Mouse (Mus musculus): ENCODE data around the gene Fcgr3. TPM values are rescaled to one million over a fixed set of nuclear protein-coding genes. Genes with fewer than 3 reads are reported as not detected.
"Not testable (repeated sequence)": the region's sequence is repeated elsewhere in the genome, so short reads cannot be mapped to it uniquely, and the experiment has no call there.

Fcgr3 gene
- polyA plus RNA-seq, 1 experiment: not detected

DNA sequence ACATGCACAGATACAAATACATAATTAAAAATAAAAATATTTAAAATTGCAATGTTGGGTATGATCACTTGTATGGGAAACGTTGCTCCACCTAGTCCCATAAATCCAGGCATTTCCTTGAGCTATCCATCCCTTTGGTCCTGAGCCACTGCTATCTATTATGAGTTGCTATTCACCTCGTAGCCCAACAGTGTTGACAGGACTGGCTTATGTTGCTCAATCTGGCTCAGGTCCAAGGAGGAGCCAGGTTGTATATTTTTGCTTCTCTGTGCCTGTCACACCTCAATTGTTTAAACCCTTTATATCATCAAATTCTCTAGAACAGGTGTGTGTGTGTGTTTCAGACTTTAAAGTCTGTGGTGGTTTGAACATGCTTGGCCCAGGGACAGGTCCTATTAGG, 26.0 kb upstream of the Fcgr3 start:
- H3K4me3 ChIP-seq (replicated peaks): no peak overlapping the region
- H3K27me3 ChIP-seq (ENCODE audit: control insufficient read depth): peaks cover 13% of the 10 kb centered on the region
- H3K9me3 ChIP-seq (ENCODE audit: control insufficient read depth, low read length): 0 out of 2 replicates have a peak, but pooled peaks cover 2% of the 10 kb centered on the region
- TF ChIP-seq GATA1 (IDR thresholded peaks at IDR 0.05; ENCODE audit: low read length): no peak
- no peak for TF ChIP-seq TAL1 (IDR thresholded peaks at IDR 0.05; ENCODE audit: low read length)
- peaks cover 17% of the 10 kb centered on the region for H3K4me1 ChIP-seq (ENCODE audit: control insufficient read depth)
- no peaks in the 10 kb centered on the region for H3K36me3 ChIP-seq (ENCODE audit: control insufficient read depth)

DNA sequence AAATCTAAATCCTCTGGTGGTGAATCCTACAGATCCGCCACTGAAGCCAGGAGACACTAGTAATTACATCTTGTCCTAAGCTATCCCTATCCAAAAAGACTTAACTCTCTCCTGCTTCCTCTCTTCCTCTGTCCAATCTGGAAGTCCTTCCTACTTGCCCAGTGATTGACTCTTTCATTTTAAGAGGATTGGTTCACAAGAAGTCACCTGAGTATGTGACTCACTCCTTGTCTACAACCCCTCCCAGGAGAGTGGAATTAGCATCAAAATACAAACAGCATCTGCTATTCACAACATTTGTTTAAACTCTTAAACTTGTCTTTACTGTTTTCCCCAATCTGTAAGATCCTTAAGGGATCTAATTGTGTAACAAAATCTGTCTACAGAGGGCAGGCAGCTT, 25.2 kb upstream of the Fcgr3 start:
- Histone ChIP-seq H3K9me3 (ENCODE audit: control insufficient read depth, low read length) (no peaks in the 10 kb centered on the region), H3K4me3 (replicated peaks) (no peak overlapping the region), H3K4me1 (ENCODE audit: control insufficient read depth) (peaks cover 17% of the 10 kb centered on the region), H3K27me3 (ENCODE audit: control insufficient read depth) (peaks cover 18% of the 10 kb centered on the region), H3K36me3 (ENCODE audit: control insufficient read depth) (no peaks in the 10 kb centered on the region)
- TF ChIP-seq TAL1 (IDR thresholded peaks at IDR 0.05; ENCODE audit: low read length) (no peak), GATA1 (IDR thresholded peaks at IDR 0.05; ENCODE audit: low read length) (no peak)

DNA sequence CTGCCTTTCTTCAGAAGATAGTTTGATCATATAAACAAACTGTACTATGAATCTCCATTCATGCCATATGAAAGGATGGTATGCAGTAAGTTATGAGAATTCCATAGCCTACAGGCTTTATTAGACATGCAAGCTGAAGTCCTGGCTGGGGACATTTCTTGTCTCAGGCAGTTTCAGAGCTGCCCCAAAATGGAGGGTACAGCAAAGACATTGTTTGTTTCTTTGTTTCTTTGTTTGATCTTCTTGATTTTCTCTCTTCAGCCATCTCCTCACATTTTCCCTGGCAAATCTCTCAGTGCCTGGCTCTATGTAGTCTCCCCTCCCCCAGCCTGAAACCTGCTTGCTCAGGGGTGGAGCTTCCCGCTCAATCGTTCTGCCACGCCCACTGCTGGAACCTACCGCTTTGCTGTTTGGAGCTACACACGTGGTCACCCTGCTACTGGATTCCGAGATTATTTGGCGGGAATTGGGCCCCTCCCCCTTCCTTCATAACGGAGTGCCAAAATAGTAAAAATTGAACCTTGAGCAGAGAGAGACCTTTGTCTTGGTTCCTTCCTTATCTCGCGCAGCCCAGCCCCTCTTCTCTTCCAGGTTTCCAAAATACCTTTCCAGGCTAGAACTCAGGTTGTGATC, 23.6 kb upstream of the Fcgr3 start:
- Histone ChIP-seq H3K4me3 (replicated peaks) (peak overlapping the region; percentile 26), H3K4me1 (ENCODE audit: control insufficient read depth) (peaks cover 17% of the 10 kb centered on the region), H3K27me3 (ENCODE audit: control insufficient read depth) (peaks cover 18% of the 10 kb centered on the region)
- H3K9me3 ChIP-seq (ENCODE audit: control insufficient read depth, low read length); H3K36me3 ChIP-seq (ENCODE audit: control insufficient read depth): not testable (repeated sequence)

DNA sequence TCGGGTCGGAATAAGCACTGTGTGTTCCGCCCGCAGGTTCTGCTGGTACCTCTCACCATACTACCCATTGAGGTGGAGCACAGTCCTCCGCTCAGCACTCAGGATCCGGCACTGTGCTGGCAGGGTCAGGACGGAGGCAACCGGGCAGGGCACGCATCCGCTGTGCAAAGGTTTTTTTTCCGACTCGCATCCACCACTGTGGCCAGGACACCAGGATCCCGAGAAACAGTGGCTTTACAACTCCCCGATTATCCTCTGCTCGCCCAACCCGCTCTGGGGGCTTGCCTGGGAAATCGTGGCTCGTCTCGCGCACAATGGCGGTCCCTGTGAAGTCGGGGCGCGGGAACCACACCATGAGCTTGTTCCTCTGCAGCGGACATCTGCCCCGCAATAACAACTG, 21.0 kb upstream of the Fcgr3 start:
- peak overlapping the region; percentile 40 for H3K4me3 ChIP-seq (replicated peaks)
- peaks cover 18% of the 10 kb centered on the region for H3K27me3 ChIP-seq (ENCODE audit: control insufficient read depth)
- no peaks in the 10 kb centered on the region for H3K36me3 ChIP-seq (ENCODE audit: control insufficient read depth)
- H3K9me3 ChIP-seq (ENCODE audit: control insufficient read depth, low read length): no peaks in the 10 kb centered on the region
- H3K4me1 ChIP-seq (ENCODE audit: control insufficient read depth): peaks cover 17% of the 10 kb centered on the region
- TF ChIP-seq TAL1 (IDR thresholded peaks at IDR 0.05; ENCODE audit: low read length) (no peak), GATA1 (IDR thresholded peaks at IDR 0.05; ENCODE audit: low read length) (no peak)

DNA sequence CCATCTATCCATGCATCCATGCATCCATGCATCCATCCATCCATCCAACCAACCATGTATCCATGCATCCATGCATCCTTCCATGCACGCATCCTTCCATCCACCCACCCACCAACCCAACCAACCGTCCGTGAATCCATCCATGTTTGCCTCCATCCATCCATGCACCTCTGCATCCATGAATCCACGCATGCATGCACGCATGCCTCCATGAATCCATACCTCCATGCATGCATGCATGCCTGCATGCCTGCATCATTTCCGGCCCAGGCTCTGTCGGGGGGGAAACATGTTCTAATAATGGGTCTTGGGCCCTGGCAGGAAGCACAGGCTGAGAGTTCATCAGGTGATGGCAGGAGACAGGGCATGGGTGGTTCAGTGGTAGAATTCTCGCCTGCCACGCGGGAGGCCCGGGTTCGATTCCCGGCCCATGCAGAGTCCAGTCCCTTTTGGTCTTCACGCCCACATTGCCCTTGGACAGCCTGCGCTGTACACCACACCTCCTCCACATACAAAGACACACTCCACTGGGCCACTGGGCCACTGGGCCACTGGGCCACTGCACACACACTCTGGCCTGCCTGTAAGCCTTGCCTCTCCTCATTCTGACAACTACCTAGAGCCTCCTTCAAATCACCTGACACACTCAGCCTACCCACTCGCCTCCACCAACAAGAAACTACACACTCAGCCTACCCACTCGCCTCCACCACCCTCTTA, 16.9 kb upstream of the Fcgr3 start:
- not testable (repeated sequence) for H3K36me3 ChIP-seq (ENCODE audit: control insufficient read depth); H3K9me3 ChIP-seq (ENCODE audit: control insufficient read depth, low read length); H3K4me3 ChIP-seq (replicated peaks); H3K4me1 ChIP-seq (ENCODE audit: control insufficient read depth)
- H3K27me3 ChIP-seq (ENCODE audit: control insufficient read depth): peaks cover 14% of the 10 kb centered on the region

DNA sequence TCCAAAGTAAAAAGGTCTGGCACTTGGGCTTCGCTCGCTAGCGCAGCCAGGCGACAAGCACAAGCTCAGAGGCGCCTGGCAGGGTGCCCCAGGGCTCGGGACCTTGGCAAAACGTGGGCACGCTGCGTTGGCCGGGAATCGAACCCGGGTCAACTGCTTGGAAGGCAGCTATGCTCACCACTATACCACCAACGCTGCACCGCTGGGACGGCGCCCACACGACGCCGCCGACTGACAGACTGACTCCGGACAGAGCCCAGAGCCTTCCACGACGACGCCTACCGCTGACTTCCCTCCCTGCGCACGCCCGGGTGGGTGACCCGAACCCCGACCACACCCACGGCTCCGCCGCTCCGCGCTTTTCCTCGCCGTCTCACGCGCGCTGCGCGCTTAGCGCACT, 15.1 kb upstream of the Fcgr3 start:
- not testable (repeated sequence) for H3K27me3 ChIP-seq (ENCODE audit: control insufficient read depth); H3K36me3 ChIP-seq (ENCODE audit: control insufficient read depth); H3K4me1 ChIP-seq (ENCODE audit: control insufficient read depth); H3K9me3 ChIP-seq (ENCODE audit: control insufficient read depth, low read length); H3K4me3 ChIP-seq (replicated peaks)

DNA sequence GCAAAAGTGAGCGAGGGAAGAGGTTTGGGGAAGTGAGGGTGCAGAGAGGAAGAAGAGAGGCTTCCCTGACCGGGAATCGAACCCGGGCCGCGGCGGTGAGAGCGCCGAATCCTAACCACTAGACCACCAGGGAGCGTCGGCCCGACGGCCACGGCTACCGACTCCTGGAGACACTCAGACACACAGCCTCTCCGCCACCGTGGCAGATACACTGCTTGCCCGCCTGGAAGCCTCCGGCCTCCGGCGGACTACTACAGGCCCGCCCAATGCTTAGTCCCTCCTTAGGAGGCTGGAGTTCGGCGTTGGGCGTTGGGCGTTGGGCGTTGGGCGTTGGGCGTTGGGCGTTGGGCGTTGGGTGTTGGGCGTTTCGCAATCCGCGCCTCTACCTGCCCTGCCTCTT, 14.6 kb upstream of the Fcgr3 start:
- H3K27me3 ChIP-seq (ENCODE audit: control insufficient read depth); H3K4me3 ChIP-seq (replicated peaks); H3K36me3 ChIP-seq (ENCODE audit: control insufficient read depth); H3K9me3 ChIP-seq (ENCODE audit: control insufficient read depth, low read length); H3K4me1 ChIP-seq (ENCODE audit: control insufficient read depth): not testable (repeated sequence)

DNA sequence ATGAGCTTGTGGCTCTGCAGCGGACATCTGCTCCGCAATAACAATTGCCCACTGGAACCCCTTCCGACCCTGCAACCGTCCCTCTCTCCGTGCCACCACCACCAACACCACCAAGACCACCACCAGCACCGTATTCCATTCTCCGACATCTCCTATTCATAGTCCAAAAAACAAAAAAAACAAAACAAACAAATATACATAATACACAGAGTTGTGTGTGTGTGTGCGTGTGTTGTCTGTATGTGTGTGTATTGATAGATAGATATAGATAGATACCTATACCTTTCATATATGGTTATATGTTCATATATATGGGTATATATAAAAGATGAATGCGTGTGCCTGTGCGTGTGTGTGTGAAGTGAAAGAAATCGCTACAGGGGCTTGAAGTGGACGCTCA, 13.7 kb upstream of the Fcgr3 start:
- H3K9me3 ChIP-seq (ENCODE audit: control insufficient read depth, low read length); H3K4me3 ChIP-seq (replicated peaks); H3K36me3 ChIP-seq (ENCODE audit: control insufficient read depth); H3K27me3 ChIP-seq (ENCODE audit: control insufficient read depth); H3K4me1 ChIP-seq (ENCODE audit: control insufficient read depth): not testable (repeated sequence)

DNA sequence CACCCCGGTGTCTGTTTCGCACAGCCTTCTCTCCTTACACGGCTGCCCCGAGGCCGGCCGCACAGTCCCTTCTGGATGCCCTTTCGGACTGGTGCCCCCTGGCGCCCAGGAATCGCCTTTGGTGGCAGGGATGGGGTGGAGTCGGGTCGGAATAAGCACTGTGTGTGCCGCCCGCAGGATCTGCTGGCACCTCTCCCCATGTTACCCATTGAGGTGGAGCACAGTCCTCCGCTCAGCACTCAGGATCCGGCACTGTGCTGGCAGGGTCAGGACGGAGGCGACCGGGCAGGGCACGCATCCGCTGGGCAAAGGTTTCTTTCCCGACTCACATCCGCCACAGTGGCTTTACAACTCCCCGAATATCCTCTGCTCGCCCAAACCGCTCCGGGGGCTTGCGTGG, 13.2 kb upstream of the Fcgr3 start:
- H3K9me3 ChIP-seq (ENCODE audit: control insufficient read depth, low read length); H3K4me3 ChIP-seq (replicated peaks); H3K36me3 ChIP-seq (ENCODE audit: control insufficient read depth); H3K4me1 ChIP-seq (ENCODE audit: control insufficient read depth); H3K27me3 ChIP-seq (ENCODE audit: control insufficient read depth): not testable (repeated sequence)

DNA sequence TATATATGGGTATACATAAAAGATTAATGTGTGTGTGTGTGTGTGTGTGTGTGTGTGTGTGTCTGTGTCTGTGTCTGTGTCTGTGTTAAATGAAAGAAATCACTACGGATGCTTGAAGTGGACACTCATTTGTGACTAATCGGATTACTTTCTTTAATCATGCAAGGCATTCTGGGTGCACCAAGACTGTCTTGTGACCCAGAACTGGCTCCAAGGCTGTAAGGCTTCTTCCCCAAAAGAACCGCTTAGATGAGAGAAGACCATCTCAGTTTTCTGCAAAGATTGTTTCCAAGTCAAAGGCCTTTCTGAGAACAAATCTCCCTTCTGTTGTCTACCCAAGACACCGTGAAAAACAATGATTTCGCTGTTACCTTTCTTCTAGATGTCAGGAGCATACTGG, 12.5 kb upstream of the Fcgr3 start:
- not testable (repeated sequence) for H3K9me3 ChIP-seq (ENCODE audit: control insufficient read depth, low read length); H3K27me3 ChIP-seq (ENCODE audit: control insufficient read depth); H3K4me3 ChIP-seq (replicated peaks); H3K4me1 ChIP-seq (ENCODE audit: control insufficient read depth); H3K36me3 ChIP-seq (ENCODE audit: control insufficient read depth)

DNA sequence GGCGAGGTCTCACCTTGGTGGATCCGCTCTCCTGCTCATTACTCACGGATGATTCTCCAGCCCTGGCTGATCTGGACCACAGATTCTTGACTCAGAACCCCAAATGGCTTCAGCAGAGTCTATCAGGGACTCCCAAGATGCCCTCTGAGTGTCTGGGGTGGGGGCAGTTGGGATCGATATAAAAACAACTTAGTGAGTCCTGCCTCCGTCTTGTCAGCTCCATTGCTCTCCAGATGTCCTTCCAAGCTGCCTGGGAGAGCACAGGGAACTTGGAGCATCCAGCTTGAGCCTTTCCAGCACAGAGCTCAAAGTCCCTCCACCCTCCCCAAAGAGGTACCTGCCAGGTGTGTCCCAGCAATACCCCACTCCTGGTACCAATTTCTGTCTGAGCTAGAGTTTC, 11.4 kb upstream of the Fcgr3 start:
- H3K4me3 ChIP-seq (replicated peaks); H3K27me3 ChIP-seq (ENCODE audit: control insufficient read depth); H3K9me3 ChIP-seq (ENCODE audit: control insufficient read depth, low read length); H3K4me1 ChIP-seq (ENCODE audit: control insufficient read depth); H3K36me3 ChIP-seq (ENCODE audit: control insufficient read depth): not testable (repeated sequence)

DNA sequence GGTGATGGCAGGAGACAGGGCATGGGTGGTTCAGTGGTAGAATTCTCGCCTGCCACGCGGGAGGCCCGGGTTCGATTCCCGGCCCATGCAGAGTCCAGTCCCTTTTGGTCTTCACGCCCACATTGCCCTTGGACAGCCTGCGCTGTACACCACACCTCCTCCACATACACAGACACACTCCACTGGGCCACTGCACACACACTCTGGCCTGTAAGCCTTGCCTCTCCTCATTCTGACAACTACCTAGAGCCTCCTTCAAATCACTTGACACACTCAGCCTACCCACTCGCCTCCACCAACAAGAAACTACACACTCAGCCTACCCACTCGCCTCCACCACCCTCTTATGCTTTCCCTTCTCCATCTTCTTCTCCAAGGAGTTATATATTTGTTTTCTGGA, 9.5 kb upstream of the Fcgr3 start:
- not testable (repeated sequence) for H3K36me3 ChIP-seq (ENCODE audit: control insufficient read depth); H3K4me3 ChIP-seq (replicated peaks); H3K4me1 ChIP-seq (ENCODE audit: control insufficient read depth); H3K9me3 ChIP-seq (ENCODE audit: control insufficient read depth, low read length)
- H3K27me3 ChIP-seq (ENCODE audit: control insufficient read depth): peaks cover 19% of the 10 kb centered on the region

DNA sequence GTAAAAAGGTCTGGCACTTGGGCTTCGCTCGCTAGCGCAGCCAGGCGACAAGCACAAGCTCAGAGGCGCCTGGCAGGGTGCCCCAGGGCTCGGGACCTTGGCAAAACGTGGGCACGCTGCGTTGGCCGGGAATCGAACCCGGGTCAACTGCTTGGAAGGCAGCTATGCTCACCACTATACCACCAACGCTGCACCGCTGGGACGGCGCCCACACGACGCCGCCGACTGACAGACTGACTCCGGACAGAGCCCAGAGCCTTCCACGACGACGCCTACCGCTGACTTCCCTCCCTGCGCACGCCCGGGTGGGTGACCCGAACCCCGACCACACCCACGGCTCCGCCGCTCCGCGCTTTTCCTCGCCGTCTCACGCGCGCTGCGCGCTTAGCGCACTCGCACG, 7.5 kb upstream of the Fcgr3 start:
- H3K9me3 ChIP-seq (ENCODE audit: control insufficient read depth, low read length); H3K36me3 ChIP-seq (ENCODE audit: control insufficient read depth); H3K4me1 ChIP-seq (ENCODE audit: control insufficient read depth); H3K4me3 ChIP-seq (replicated peaks): not testable (repeated sequence)
- peaks cover 22% of the 10 kb centered on the region for H3K27me3 ChIP-seq (ENCODE audit: control insufficient read depth)

DNA sequence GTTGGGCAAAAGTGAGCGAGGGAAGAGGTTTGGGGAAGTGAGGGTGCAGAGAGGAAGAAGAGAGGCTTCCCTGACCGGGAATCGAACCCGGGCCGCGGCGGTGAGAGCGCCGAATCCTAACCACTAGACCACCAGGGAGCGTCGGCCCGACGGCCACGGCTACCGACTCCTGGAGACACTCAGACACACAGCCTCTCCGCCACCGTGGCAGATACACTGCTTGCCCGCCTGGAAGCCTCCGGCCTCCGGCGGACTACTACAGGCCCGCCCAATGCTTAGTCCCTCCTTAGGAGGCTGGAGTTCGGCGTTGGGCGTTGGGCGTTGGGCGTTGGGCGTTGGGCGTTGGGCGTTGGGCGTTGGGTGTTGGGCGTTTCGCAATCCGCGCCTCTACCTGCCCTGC, 7.0 kb upstream of the Fcgr3 start:
- H3K36me3 ChIP-seq (ENCODE audit: control insufficient read depth); H3K4me3 ChIP-seq (replicated peaks); H3K9me3 ChIP-seq (ENCODE audit: control insufficient read depth, low read length); H3K4me1 ChIP-seq (ENCODE audit: control insufficient read depth): not testable (repeated sequence)
- peaks cover 22% of the 10 kb centered on the region for H3K27me3 ChIP-seq (ENCODE audit: control insufficient read depth)

All from erythroblast, embryonic 14.5 days (primary cell).